Mouse (Mus musculus) neural tube, embryonic 14.5 days (tissue): ENCODE results near the gene Wap. TPM values are rescaled to one million over a fixed set of nuclear protein-coding genes. Genes with fewer than 3 reads are reported as not detected.

Experiments used
- ATAC-seq: fragments of 200-750 bp; cut with Nextera tagmentation; 2 replicates; pipeline ENCODE4 v1.8.0; 2017; ENCODE audit warnings: low read depth, mild to moderate bottlenecking, moderate TSS enrichment, moderate library complexity
- H3K27ac ChIP-seq: fragments of 300-500 bp; sonication (generic); 2 replicates; pipeline ENCODE4 v1.5.1; 2014; ENCODE audit warnings: low read depth, mild to moderate bottlenecking, control low read depth, low read length, moderate library complexity, mixed read lengths
- H3K27me3 ChIP-seq: fragments of 300-500 bp; sonication (generic); 2 replicates; pipeline ENCODE4 v1.6.1; 2014; ENCODE audit warnings: low read length; ENCODE audit not compliant: control insufficient read depth, insufficient read depth
- H3K36me3 ChIP-seq: fragments of 300-500 bp; sonication (generic); 2 replicates; pipeline ENCODE4 v1.6.1; 2014; ENCODE audit warnings: low read length, mixed read lengths; ENCODE audit not compliant: control insufficient read depth, insufficient read depth
- H3K4me1 ChIP-seq: fragments of 300-500 bp; sonication (generic); 2 replicates; pipeline ENCODE4 v1.6.1; 2014; ENCODE audit warnings: low read length; ENCODE audit not compliant: control insufficient read depth, insufficient read depth
- H3K4me2 ChIP-seq: fragments of 300-500 bp; sonication (generic); 2 replicates; pipeline ENCODE4 v1.6.1; 2014; ENCODE audit warnings: mild to moderate bottlenecking, low read depth, low read length, control low read depth
- H3K4me3 ChIP-seq: fragments of 300-500 bp; sonication (generic); 2 replicates; pipeline ENCODE4 v1.5.1; 2014; ENCODE audit warnings: low read depth, low read length, control low read depth, mixed read lengths
- H3K9ac ChIP-seq: fragments of 300-500 bp; sonication (generic); replicated peaks from 2 replicates; pipeline ENCODE4 v1.6.1; 2014; ENCODE audit warnings: low read depth, mild to moderate bottlenecking, control low read depth, low read length, mixed read lengths
- H3K9me3 ChIP-seq: fragments of 300-500 bp; sonication (generic); 2 replicates; pipeline ENCODE4 v1.6.1; 2016; ENCODE audit warnings: low read length; ENCODE audit not compliant: control insufficient read depth
- WGBS: fragments of 180-500 bp; shearing (Covaris S2); extraction: QIAGEN DNeasy Blood & Tissue Kit; methylation state at CpG from one replicate; pipeline ENCODE4 v1.1.7; 2014; 5-methylcytosine and 5-hydroxymethylcytosine counted together
- polyA plus RNA-seq: library from polyadenylated mRNA; unstranded; fragments of >200 nt; fragmentation: Nextera tagmentation; extraction: Ambion mirVana; gene quantifications from 2 replicates; pipeline ENCODE4 v1.2.1, GENCODE M21; 2014

Wap gene
- not detected in 2 replicates for polyA plus RNA-seq

DNA sequence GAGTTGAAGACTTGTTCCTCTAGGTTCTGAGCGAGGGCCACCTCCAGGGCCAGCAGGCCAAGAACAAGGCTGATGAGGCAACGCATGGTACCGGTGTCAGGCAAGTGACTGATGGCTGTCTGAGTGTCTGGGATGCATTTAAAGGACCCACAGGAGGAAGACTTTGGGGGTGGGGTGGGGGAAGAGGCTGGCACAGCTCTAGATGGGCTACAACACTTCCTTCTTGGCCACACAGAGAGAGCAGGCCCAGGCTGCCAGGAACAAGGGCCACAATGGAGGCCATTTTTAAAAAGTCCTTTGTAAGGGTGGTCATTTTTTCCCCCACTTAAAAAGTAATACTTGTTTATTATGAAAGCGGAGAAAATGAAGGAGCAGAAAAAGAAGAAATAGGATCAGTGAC, at the start of gene Wap:
Wap (minus strand) TSS at position 101 of the 400 bp plus-strand sequence.
- H3K27me3 ChIP-seq = no peaks in the 10 kb centered on the region
- no peak within 1 kb of the TSS for H3K4me2 ChIP-seq
- no peaks in the 10 kb centered on the region for H3K36me3 ChIP-seq
- no peak for ATAC-seq
- H3K4me3 ChIP-seq = no peak within 1 kb of the TSS
- WGBS = 93% methylated on average over 4 of the region's 4 CpGs
- H3K9ac ChIP-seq = no peak within 1 kb of the TSS
- H3K9me3 ChIP-seq = no peaks in the 10 kb centered on the region
- H3K4me1 ChIP-seq = no peaks in the 10 kb centered on the region
- H3K27ac ChIP-seq = no peak within 1 kb of the TSS

DNA sequence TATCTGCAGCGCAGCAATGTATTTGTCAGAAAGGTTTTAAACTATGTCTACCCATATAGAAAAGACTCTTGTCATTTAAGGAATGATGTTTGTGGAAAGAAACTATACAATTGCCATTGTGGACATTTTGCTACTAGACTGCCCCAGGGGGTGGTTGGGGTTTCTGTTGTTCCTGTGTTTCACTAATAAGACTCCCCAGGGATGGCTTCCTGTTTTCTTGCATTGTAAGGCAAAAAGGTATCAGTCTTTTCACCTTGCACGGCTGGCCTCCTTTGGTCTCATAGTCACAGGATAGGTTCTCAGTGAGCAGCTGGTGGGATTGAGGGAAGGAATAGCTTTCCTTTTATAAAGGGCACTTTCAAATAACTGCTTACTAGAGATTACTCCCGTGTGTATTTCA, 46.3 kb upstream of the Wap start:
- Histone ChIP-seq H3K4me1 (no peaks in the 10 kb centered on the region), H3K27me3 (no peaks in the 10 kb centered on the region), H3K36me3 (no peaks in the 10 kb centered on the region), H3K4me2 (no peak overlapping the region), H3K9ac (no peak overlapping the region), H3K9me3 (no peaks in the 10 kb centered on the region), H3K27ac (no peak overlapping the region), H3K4me3 (no peak overlapping the region)
- WGBS = 53% methylated on average over 3 of the region's 3 CpGs
- no peak for ATAC-seq

DNA sequence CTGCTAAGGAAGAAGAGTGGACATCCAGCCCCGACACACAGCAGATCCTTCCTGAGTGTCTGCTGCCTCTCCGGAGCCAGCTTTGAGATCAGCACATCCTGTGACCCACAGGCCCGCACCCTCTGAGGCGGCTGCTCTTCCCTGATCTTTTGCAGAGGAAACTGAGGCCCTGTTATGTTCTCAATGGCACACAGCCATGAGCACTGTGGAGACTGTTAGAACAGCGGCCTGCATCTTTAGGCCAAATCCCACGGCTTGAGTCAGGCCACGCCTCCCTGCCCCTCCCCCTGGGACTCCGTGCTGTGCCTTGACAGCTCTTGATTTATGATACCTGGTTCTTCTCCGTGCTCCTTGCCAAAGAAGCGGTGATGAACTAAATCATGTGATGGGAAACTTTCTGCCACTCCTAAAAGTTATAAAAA, 42.0 kb upstream of the Wap start:
- no peaks in the 10 kb centered on the region for H3K36me3 ChIP-seq
- H3K4me3 ChIP-seq = no peak overlapping the region
- no peak overlapping the region for H3K9ac ChIP-seq
- H3K4me1 ChIP-seq = no peaks in the 10 kb centered on the region
- peak; percentile 70 for ATAC-seq
- H3K27ac ChIP-seq = no peak overlapping the region
- no peaks in the 10 kb centered on the region for H3K27me3 ChIP-seq
- H3K4me2 ChIP-seq = 0 out of 2 replicates have a peak overlapping the region, but pooled peaks have one; percentile 14
- H3K9me3 ChIP-seq = no peaks in the 10 kb centered on the region
- 13% methylated on average over 10 of the region's 10 CpGs for WGBS

DNA sequence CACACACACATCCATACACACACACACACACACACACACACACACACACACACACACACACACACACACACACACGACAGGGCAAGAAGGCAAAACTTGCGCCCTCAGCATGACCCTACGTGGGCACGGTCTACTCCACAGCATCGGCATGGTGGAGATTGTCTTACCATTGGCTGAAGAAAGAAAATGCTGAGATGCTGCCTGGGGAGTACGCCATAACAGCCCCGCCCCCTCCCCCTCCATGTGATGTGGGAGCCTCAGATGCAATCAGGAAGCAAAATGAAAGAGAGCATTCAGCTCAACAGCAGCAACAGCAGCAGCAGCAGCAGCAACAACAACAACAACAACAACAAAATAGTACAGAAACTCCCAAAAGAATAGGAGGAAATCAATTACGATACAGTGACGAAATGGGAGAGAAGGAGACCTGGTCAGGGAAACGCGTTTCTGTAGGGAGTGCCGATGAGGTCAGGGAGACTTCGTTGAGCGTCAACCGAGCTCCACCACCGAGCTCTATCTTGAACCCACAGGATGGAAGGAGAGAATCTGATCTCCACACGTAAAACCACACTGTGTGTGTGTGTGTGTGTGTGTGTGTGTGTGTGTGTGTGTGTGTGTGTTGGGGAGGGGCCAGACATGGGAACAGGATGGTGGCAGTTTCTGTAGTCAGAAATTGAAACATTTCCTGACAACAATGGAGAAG, 41.4 kb upstream of the Wap start:
- Histone ChIP-seq H3K36me3 (no peaks in the 10 kb centered on the region), H3K9me3 (no peaks in the 10 kb centered on the region), H3K4me3 (no peak overlapping the region), H3K27me3 (no peaks in the 10 kb centered on the region), H3K4me2 (no peak overlapping the region), H3K4me1 (no peaks in the 10 kb centered on the region), H3K27ac (no peak overlapping the region), H3K9ac (no peak overlapping the region)
- WGBS = 67% methylated on average over 17 of the region's 17 CpGs
- peak; percentile 20; the same call in 1 of the 2 replicates for ATAC-seq

DNA sequence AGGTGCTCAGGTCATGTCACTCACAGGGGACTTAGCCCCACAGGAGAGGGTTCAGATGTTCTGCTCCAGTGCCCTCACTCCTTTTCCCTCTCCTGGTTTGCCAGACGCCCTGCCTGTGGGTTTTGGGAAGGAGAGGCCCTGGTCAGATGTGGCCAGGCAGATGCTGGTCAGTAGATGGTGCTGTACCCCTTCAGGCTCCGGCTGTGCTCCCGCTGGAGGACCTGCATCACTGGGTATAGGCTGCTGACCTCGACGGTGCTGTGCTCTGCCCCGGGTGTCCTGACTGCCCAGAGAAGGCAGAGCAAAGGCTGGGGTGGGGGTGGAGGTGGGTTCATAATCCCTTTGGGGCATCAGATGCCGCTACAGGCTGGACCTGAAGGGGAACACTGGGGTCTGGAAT, 39.1 kb upstream of the Wap start:
- Histone ChIP-seq H3K9ac (no peak overlapping the region), H3K27me3 (no peaks in the 10 kb centered on the region), H3K4me3 (no peak overlapping the region), H3K4me1 (no peaks in the 10 kb centered on the region), H3K36me3 (no peaks in the 10 kb centered on the region), H3K4me2 (no peak overlapping the region), H3K27ac (no peak overlapping the region), H3K9me3 (no peaks in the 10 kb centered on the region)
- peak; percentile 52; the same call in 1 of the 2 replicates for ATAC-seq
- WGBS = 38% methylated on average over 7 of the region's 7 CpGs

DNA sequence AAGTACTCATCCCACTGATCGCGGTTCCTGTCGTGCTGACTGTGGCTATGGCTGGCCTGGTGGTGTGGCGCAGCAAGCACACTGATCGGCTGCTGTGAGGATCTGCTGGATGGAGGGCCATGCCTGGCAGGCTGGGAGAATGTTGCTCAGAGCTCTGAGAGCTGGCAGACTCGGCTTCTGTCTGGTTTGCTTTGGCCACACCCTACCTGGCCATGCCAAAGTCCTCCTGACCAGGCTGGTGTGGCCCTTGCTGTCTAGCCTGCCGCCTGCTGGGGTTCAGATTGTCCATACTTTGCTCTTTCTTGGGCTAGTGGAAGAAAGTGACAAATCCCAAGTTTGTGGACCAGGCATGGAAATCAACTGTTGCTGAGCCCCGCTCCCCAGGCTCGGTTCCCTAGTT, 38.2 kb upstream of the Wap start:
- H3K9ac ChIP-seq = no peak overlapping the region
- no peaks in the 10 kb centered on the region for H3K27me3 ChIP-seq
- H3K36me3 ChIP-seq = no peaks in the 10 kb centered on the region
- no peak overlapping the region for H3K27ac ChIP-seq
- H3K4me3 ChIP-seq = no peak overlapping the region
- no peak for ATAC-seq
- 88% methylated on average over 9 of the region's 9 CpGs for WGBS
- no peak overlapping the region for H3K4me2 ChIP-seq
- no peaks in the 10 kb centered on the region for H3K4me1 ChIP-seq
- H3K9me3 ChIP-seq = no peaks in the 10 kb centered on the region

DNA sequence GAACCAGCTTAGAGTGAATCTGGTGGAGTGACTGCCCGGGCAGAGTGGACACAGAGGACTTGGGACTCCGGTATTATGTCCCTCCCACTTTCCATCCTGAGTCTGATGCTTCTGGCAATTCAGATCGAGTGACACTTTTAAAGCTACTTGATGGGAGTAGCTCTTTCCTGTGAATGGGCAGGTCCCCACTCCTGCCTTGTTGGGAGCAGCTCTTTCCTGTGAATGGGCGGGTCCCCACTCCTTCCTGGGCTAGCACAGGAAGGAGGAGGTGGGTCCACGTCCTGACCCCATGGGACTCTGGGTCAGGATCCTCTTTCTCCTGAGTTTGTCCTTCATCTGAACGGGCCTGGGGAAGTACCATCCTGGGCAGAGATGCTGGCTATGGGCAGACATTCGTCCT, 37.0 kb upstream of the Wap start:
- H3K36me3 ChIP-seq = no peaks in the 10 kb centered on the region
- H3K9me3 ChIP-seq = no peaks in the 10 kb centered on the region
- H3K4me2 ChIP-seq = no peak overlapping the region
- no peak overlapping the region for H3K4me3 ChIP-seq
- WGBS = 65% methylated on average over 7 of the region's 7 CpGs
- ATAC-seq = no peak
- H3K27ac ChIP-seq = no peak overlapping the region
- no peaks in the 10 kb centered on the region for H3K4me1 ChIP-seq
- no peaks in the 10 kb centered on the region for H3K27me3 ChIP-seq
- H3K9ac ChIP-seq = no peak overlapping the region

DNA sequence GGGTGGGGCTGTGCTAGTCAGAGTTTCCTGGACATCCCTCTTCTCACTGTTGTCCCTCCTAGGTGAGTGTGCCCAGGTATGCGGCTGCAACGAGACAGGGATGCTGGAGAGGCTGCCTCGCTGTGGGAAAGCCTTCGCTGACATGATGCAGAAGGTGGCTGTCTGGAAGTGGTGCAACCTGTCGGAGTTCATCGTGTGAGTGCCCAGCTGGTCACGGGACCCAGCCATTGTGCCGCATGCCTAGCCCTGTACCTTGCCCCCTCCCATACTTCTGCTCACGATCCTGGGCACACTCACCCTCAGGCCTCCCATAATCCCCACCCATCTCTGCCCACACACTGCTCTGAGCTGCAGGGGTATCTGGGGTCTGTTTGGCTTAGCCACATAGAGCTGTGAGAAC, 36.3 kb upstream of the Wap start:
- H3K27me3 ChIP-seq = no peaks in the 10 kb centered on the region
- H3K9me3 ChIP-seq = no peaks in the 10 kb centered on the region
- H3K4me1 ChIP-seq = no peaks in the 10 kb centered on the region
- no peak overlapping the region for H3K27ac ChIP-seq
- ATAC-seq = no peak
- H3K4me3 ChIP-seq = no peak overlapping the region
- no peak overlapping the region for H3K9ac ChIP-seq
- WGBS = 96% methylated on average over 9 of the region's 9 CpGs
- no peaks in the 10 kb centered on the region for H3K36me3 ChIP-seq
- no peak overlapping the region for H3K4me2 ChIP-seq

DNA sequence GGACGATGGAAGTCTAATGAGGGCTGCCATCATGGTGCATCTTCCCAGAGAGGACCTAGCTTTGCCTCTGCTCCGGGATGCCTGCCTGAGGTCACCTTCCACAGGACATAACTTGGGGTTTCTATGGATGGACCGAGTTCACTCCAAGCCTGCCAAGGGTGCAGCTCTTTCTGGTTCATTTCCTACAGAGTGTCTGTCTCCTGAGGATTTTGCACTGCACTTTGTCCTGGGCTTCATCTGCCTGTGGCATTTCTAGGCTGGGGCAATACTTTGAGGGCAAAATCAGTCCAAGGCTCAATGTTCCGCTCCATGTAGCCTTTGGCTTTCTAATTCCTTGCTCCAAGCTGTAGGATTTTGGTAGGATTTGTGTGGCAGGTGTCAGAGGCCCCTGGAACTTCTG, 32.4 kb upstream of the Wap start:
- WGBS = 86% methylated on average over 4 of the region's 4 CpGs
- no peak for ATAC-seq
- Histone ChIP-seq H3K4me1 (no peaks in the 10 kb centered on the region), H3K36me3 (no peaks in the 10 kb centered on the region), H3K27me3 (no peaks in the 10 kb centered on the region), H3K4me2 (no peak overlapping the region), H3K27ac (no peak overlapping the region), H3K9me3 (no peaks in the 10 kb centered on the region), H3K4me3 (no peak overlapping the region), H3K9ac (no peak overlapping the region)
